Mouse (Mus musculus) CH12.LX (cell line): ENCODE measurements around the gene Pml.

Experiments
- EP300 ChIP-seq: IDR thresholded peaks from 2 replicates; pipeline ENCODE4 v1.6.1; 2011; ENCODE audit warnings: low read length, improper control_type of control experiment
- NELFE ChIP-seq: IDR thresholded peaks from 2 replicates; pipeline ENCODE4 v1.6.1; 2011; ENCODE audit warnings: low read depth, low read length, improper control_type of control experiment
- POLR2A ChIP-seq: IDR thresholded peaks from 2 replicates; pipeline ENCODE4 v1.6.1; 2011; ENCODE audit warnings: low read depth, mild to moderate bottlenecking, improper control_type of control experiment, low read length
- SMC3 ChIP-seq: IDR thresholded peaks from 2 replicates; pipeline ENCODE4 v1.6.1; 2011; ENCODE audit warnings: low read depth, low read length, improper control_type of control experiment
- UBTF ChIP-seq: IDR thresholded peaks from 2 replicates; pipeline ENCODE4 v1.6.1; 2012; ENCODE audit warnings: low read depth, mild to moderate bottlenecking, inconsistent platforms, low read length, improper control_type of control experiment, moderate library complexity
- ZKSCAN1 ChIP-seq: IDR thresholded peaks from 2 replicates; pipeline ENCODE4 v1.6.1; 2012; ENCODE audit warnings: low read depth, inconsistent platforms, low read length, improper control_type of control experiment, borderline replicate concordance

- TF ChIP-seq NELFE, result no peak
- no peak for TF ChIP-seq POLR2A
- no peak for TF ChIP-seq ZKSCAN1
- TF ChIP-seq UBTF, result no peak
- no peak for TF ChIP-seq EP300
- no peak for TF ChIP-seq SMC3
Observed at GRCm38 (mm10) chr9:58278821-58279723, 29.5 kb upstream of the Pml start.
